Mouse (Mus musculus) frontal cortex, adult (tissue): Measurements from ENCODE around the gene Swi5.
A peak's percentile ranks its signal among the peaks of the same experiment; 100 is the strongest.

Source experiments
- ATAC-seq: cut with Nextera tagmentation; 2 replicates; pipeline ENCODE4 v1.9.2; 2017; ENCODE audit warnings: mild to moderate bottlenecking, moderate library complexity, mixed read lengths; ENCODE audit not compliant: low TSS enrichment

Swi5 gene

GRCm38 (mm10) chr2:32287923-32288367 lies at the start of gene Swi5:
Swi5 (minus strand) TSS chr2:32288075.
- peak; percentile 100 for ATAC-seq

GRCm38 (mm10) chr2:32335888-32336287 lies 48.0 kb upstream of the Swi5 start:
- ATAC-seq = no peak

GRCm38 (mm10) chr2:32332159-32332558 lies 44.3 kb upstream of the Swi5 start:
- no peak for ATAC-seq

GRCm38 (mm10) chr2:32329531-32329930 lies 41.7 kb upstream of the Swi5 start:
- ATAC-seq = peak; percentile 51

- ATAC-seq = no peak
Measured at GRCm38 (mm10) chr2:32328911-32329460, 41.1 kb upstream of the Swi5 start.

- ATAC-seq = no peak
Measured at GRCm38 (mm10) chr2:32327200-32327599, 39.3 kb upstream of the Swi5 start.

GRCm38 (mm10) chr2:32325342-32325741 lies 37.5 kb upstream of the Swi5 start:
- peak; percentile 14; the same call in 1 of the 2 replicates for ATAC-seq

GRCm38 (mm10) chr2:32324322-32324721 lies 36.4 kb upstream of the Swi5 start:
- ATAC-seq = no peak

- no peak for ATAC-seq
Measured at GRCm38 (mm10) chr2:32322754-32323741, 35.2 kb upstream of the Swi5 start.

GRCm38 (mm10) chr2:32321591-32322298 lies 33.9 kb upstream of the Swi5 start:
- no peak for ATAC-seq

- no peak for ATAC-seq
Measured at GRCm38 (mm10) chr2:32320721-32321120, 32.8 kb upstream of the Swi5 start.

- ATAC-seq = no peak
Measured at GRCm38 (mm10) chr2:32319586-32320580, 32.0 kb upstream of the Swi5 start.

GRCm38 (mm10) chr2:32318709-32319585 lies 31.1 kb upstream of the Swi5 start:
- ATAC-seq = no peak

GRCm38 (mm10) chr2:32317791-32318417 lies 30.0 kb upstream of the Swi5 start:
- ATAC-seq = no peak

- ATAC-seq = peak; percentile 3; the same call in 1 of the 2 replicates
Measured at GRCm38 (mm10) chr2:32316887-32317656, 29.2 kb upstream of the Swi5 start.

GRCm38 (mm10) chr2:32315751-32316150 lies 27.9 kb upstream of the Swi5 start:
- peak; percentile 22; the same call in 1 of the 2 replicates for ATAC-seq

- no peak for ATAC-seq
Measured at GRCm38 (mm10) chr2:32314831-32315230, 27.0 kb upstream of the Swi5 start.

GRCm38 (mm10) chr2:32312318-32312964 lies 24.6 kb upstream of the Swi5 start:
- no peak for ATAC-seq
